Mouse (Mus musculus) limb, embryonic 15.5 days (tissue): ENCODE measurements around the gene Tmem214. TPM values are rescaled to one million over a fixed set of nuclear protein-coding genes. Genes with fewer than 3 reads are reported as not detected.

Source experiments
- ATAC-seq: fragments of 200-750 bp; cut with Nextera tagmentation; 2 replicates; pipeline ENCODE4 v1.8.0; 2017; ENCODE audit warnings: low read depth, moderate TSS enrichment; ENCODE audit not compliant: insufficient number of reproducible peaks, low FRiP score, low TSS enrichment
- H3K27ac ChIP-seq: fragments of 300-500 bp; sonication (generic); 2 replicates; pipeline ENCODE4 v1.5.1; 2015; ENCODE audit warnings: moderate library complexity, mild to moderate bottlenecking, inconsistent platforms
- H3K27me3 ChIP-seq: fragments of 300-500 bp; sonication (generic); 2 replicates; pipeline ENCODE4 v1.6.1; 2015; ENCODE audit warnings: inconsistent platforms
- H3K36me3 ChIP-seq: fragments of 300-500 bp; sonication (generic); 2 replicates; pipeline ENCODE4 v1.6.1; 2015; ENCODE audit warnings: inconsistent platforms
- H3K4me1 ChIP-seq: fragments of 300-500 bp; sonication (generic); 2 replicates; pipeline ENCODE4 v1.6.1; 2015; ENCODE audit warnings: inconsistent platforms
- H3K4me2 ChIP-seq: fragments of 300-500 bp; sonication (generic); 2 replicates; pipeline ENCODE4 v1.6.1; 2015; ENCODE audit warnings: mild to moderate bottlenecking, inconsistent platforms
- H3K4me3 ChIP-seq: fragments of 300-500 bp; sonication (generic); 2 replicates; pipeline ENCODE4 v1.5.1; 2015; ENCODE audit warnings: mild to moderate bottlenecking, inconsistent platforms
- H3K9ac ChIP-seq: fragments of 300-500 bp; sonication (generic); 2 replicates; pipeline ENCODE4 v1.6.1; 2015; ENCODE audit warnings: inconsistent platforms
- H3K9me3 ChIP-seq: fragments of 300-500 bp; sonication (generic); 2 replicates; pipeline ENCODE4 v1.6.1; 2016; ENCODE audit warnings: inconsistent platforms
- WGBS: fragments of 180-500 bp; shearing (Covaris S2); methylation state at CpG from one replicate; pipeline ENCODE4 v1.1.7; 2015; 5-methylcytosine and 5-hydroxymethylcytosine counted together
- polyA plus RNA-seq: library from polyadenylated mRNA; unstranded; fragments of >200 nt; fragmentation: Nextera tagmentation; extraction: Ambion mirVana; gene quantifications from 2 replicates; pipeline ENCODE4 v1.2.1, GENCODE M21; 2015

Tmem214 gene
- polyA plus RNA-seq, 1 experiment from 2014 or later, result 97.9 TPM

DNA sequence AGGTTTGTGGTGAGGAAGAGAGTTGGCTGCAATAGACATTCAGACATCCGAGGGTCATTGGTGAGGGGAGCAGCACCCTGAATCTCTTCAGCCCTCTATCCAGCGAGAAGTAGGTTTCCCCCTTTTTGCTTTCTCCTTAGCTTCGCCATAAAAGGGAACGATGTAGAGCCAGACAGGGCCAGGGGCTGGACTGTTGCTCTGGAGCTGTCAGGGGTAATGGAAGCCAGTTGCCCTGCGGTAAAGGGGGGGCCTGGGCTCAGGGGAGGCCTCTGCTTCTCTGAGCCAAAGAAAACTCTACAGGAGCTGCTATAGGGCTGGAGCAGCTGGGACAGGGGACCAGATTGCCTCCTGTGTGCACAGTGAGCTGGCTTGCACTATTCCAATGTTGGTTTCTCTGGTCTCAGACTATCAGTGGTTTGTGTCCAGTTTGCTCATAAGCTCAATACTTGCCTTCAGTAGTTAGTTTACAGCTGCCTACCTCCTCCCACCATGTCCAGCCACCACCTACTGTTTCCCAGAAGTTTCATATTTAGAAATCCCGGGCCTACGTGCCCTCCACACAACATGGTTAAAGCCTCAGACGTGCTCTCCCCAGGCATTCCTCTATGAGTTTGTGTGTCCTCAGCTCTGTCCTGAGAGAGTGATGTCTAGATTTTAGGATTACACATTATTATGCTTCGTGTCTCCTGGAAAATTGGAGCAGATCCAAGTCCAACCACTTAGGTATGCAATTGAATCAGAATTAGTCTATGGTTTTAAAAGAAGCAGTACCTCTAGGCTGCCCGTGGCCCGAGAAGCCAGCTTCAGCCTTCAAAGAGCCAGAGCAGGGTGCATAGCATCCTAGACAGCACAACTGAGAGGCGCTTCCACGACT is 40.9 kb downstream of the Tmem214 start:
- peak overlapping the region; percentile 78 for H3K4me2 ChIP-seq
- WGBS, result 17% methylated on average over 13 of the region's 13 CpGs
- peak overlapping the region; percentile 60 for H3K9ac ChIP-seq
- ATAC-seq, result peak; percentile 46
- H3K27ac ChIP-seq, result peak overlapping the region; percentile 97
- H3K27me3 ChIP-seq, result no peaks in the 10 kb centered on the region
- H3K36me3 ChIP-seq, result peaks cover 27% of the 10 kb centered on the region
- H3K9me3 ChIP-seq, result no peaks in the 10 kb centered on the region
- H3K4me3 ChIP-seq, result peak overlapping the region; percentile 75
- peaks cover 64% of the 10 kb centered on the region for H3K4me1 ChIP-seq

DNA sequence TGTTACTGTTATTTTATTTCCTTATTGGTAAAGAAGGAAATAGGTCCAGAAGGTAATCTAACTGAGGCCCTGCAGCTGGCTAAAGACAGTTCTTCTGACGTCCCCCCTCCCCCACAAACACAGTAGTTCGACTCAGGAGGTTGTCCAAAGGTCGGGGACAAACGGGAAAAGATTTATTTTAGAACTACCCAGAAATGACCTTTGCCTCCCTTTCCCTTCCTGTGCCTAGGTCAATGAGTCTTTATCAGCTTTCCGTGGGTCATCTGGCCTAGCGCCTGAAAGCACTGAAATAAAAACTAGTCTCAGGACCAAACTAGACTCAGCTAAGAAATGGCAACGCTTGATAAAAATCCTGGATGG is 41.5 kb downstream of the Tmem214 start:
- WGBS, result 23% methylated on average over 7 of the region's 7 CpGs
- H3K4me3 ChIP-seq, result no peak overlapping the region

GRCm38 (mm10) chr5:30909863-30910262 is 42.1 kb downstream of the Tmem214 start:
- 78% methylated on average over 7 of the region's 7 CpGs for WGBS
- Histone ChIP-seq H3K27ac (peak overlapping the region; percentile 97), H3K9ac (no peak overlapping the region), H3K27me3 (no peaks in the 10 kb centered on the region), H3K36me3 (peaks cover 15% of the 10 kb centered on the region), H3K4me1 (peaks cover 73% of the 10 kb centered on the region), H3K9me3 (no peaks in the 10 kb centered on the region), H3K4me3 (no peak overlapping the region), H3K4me2 (no peak overlapping the region)
- no peak for ATAC-seq

More for the DNA sequence above, 41.5 kb downstream of the Tmem214 start:
- no peaks in the 10 kb centered on the region for H3K27me3 ChIP-seq
- H3K27ac ChIP-seq, result peak overlapping the region; percentile 97
- H3K4me2 ChIP-seq, result peak overlapping the region; percentile 78; the same call in 1 of the 2 replicates
- ATAC-seq, result no peak
- H3K36me3 ChIP-seq, result peaks cover 20% of the 10 kb centered on the region
- H3K9me3 ChIP-seq, result no peaks in the 10 kb centered on the region
- peak overlapping the region; percentile 11; the same call in 1 of the 2 replicates for H3K9ac ChIP-seq
- H3K4me1 ChIP-seq, result peaks cover 67% of the 10 kb centered on the region

DNA sequence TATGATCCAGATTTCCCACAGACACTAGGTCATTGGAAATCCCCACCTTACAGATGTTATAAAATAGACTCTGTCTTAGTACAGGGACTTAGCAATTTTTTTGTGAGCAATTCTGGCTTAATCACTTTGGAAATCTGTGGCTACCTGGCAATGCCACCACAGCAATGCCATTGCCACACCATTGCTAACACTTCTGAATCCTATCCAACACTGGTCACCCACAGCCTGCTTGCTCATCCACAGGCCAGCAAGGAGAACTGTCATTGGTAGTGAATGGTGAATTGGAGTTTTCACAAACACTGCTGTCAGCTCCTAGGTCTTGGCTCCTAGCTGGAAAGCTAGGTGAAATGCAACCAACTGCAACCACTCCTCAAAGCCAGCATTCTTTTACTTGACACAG is 42.7 kb downstream of the Tmem214 start:
- H3K27ac ChIP-seq, result peak overlapping the region; percentile 98
- H3K27me3 ChIP-seq, result no peaks in the 10 kb centered on the region
- no peak overlapping the region for H3K4me2 ChIP-seq
- H3K4me1 ChIP-seq, result peaks cover 74% of the 10 kb centered on the region
- H3K36me3 ChIP-seq, result peaks cover 8% of the 10 kb centered on the region
- no peak overlapping the region for H3K9ac ChIP-seq
- H3K9me3 ChIP-seq, result no peaks in the 10 kb centered on the region
- no peak for ATAC-seq
- H3K4me3 ChIP-seq, result no peak overlapping the region

GRCm38 (mm10) chr5:30912156-30912555 is 44.3 kb downstream of the Tmem214 start:
- no peak for ATAC-seq
- Histone ChIP-seq H3K9me3 (no peaks in the 10 kb centered on the region), H3K4me3 (no peak overlapping the region), H3K27ac (peak overlapping the region; percentile 98), H3K4me2 (no peak overlapping the region), H3K9ac (no peak overlapping the region), H3K4me1 (peaks cover 76% of the 10 kb centered on the region), H3K36me3 (peaks cover 4% of the 10 kb centered on the region), H3K27me3 (no peaks in the 10 kb centered on the region)
- WGBS, result 38% methylated on average over 5 of the region's 5 CpGs

- no peaks in the 10 kb centered on the region for H3K27me3 ChIP-seq
- H3K9ac ChIP-seq, result peak within 1 kb of the TSS; percentile 64
- no peaks in the 10 kb centered on the region for H3K9me3 ChIP-seq
- H3K4me1 ChIP-seq, result peaks cover 86% of the 10 kb centered on the region
- ATAC-seq, result peak; percentile 83
- 11% methylated on average over 12 of the region's 13 CpGs for WGBS
- peak within 1 kb of the TSS; percentile 53 for H3K4me3 ChIP-seq
- peak within 1 kb of the TSS; percentile 98 for H3K27ac ChIP-seq
- peak within 1 kb of the TSS; percentile 89 for H3K4me2 ChIP-seq
- peaks cover 15% of the 10 kb centered on the region for H3K36me3 ChIP-seq
These were observed 45.4 kb downstream of the Tmem214 start, which contains the start of gene Emilin1 for GRCm38 (mm10) chr5:30913060-30913841. Gene Emilin1, plus strand, starts transcription at chr5:30913402.

DNA sequence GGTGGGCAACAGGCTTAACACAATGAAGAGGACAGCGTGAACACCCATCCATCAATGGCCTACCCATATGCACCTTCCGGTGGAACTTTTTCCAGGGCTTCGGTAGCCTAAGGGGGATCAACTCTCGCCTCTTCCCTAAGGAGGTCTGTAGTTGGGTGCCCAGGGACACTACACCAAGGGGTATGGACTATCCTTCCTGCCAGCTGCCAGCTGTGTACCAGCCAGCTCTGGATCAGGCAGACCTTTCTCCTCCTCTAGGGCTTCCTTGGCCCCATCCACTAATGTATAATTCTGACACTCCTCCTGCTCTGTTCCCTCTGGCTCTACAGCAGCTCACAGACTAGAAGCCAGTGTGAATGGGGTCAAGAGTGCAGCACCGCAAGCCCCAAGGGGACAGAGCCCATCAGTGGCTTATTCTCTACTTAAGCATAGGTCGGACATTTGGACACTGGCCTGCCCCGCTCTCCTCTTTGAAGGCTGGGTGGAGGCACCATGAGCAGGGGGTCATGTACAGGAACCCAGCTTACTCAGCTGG is 46.4 kb downstream of the Tmem214 start:
- Histone ChIP-seq H3K4me1 (peaks cover 86% of the 10 kb centered on the region), H3K36me3 (peaks cover 24% of the 10 kb centered on the region), H3K27ac (peak overlapping the region; percentile 98), H3K4me3 (peak overlapping the region; percentile 53), H3K4me2 (peak overlapping the region; percentile 89), H3K27me3 (no peaks in the 10 kb centered on the region), H3K9me3 (no peaks in the 10 kb centered on the region), H3K9ac (peak overlapping the region; percentile 64)
- WGBS, result 23% methylated on average over 7 of the region's 7 CpGs
- no peak for ATAC-seq

DNA sequence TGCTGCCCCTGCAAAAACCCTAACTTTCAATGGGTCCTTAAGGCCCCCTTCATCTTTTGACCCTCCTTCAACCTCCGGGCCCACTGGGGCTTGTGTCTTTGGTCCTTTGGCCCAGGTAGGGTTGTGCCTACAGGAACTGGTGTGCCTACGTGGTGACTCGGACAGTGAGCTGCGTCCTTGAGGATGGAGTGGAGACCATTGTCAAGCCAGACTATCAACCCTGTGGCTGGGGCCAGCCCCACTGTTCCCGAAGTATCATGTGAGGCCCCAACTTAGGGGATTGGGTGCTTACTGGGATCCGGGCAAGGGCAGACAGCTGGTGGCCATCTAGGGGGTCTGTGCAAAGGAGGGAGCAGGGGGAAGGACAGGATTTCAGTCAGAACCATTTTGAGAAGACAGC is 47.0 kb downstream of the Tmem214 start:
- H3K4me3 ChIP-seq, result peak overlapping the region; percentile 53
- H3K27me3 ChIP-seq, result no peaks in the 10 kb centered on the region
- H3K4me1 ChIP-seq, result peaks cover 86% of the 10 kb centered on the region
- peak overlapping the region; percentile 64 for H3K9ac ChIP-seq
- H3K9me3 ChIP-seq, result no peaks in the 10 kb centered on the region
- H3K27ac ChIP-seq, result peak overlapping the region; percentile 98
- no peak for ATAC-seq
- WGBS, result 29% methylated on average over 6 of the region's 6 CpGs
- peaks cover 31% of the 10 kb centered on the region for H3K36me3 ChIP-seq
- peak overlapping the region; percentile 89 for H3K4me2 ChIP-seq

GRCm38 (mm10) chr5:30915456-30915855 is 47.6 kb downstream of the Tmem214 start:
- H3K27me3 ChIP-seq, result no peaks in the 10 kb centered on the region
- peak overlapping the region; percentile 53 for H3K4me3 ChIP-seq
- no peak for ATAC-seq
- WGBS, result 34% methylated on average over 9 of the region's 9 CpGs
- H3K4me2 ChIP-seq, result peak overlapping the region; percentile 89
- H3K9me3 ChIP-seq, result no peaks in the 10 kb centered on the region
- H3K36me3 ChIP-seq, result peaks cover 37% of the 10 kb centered on the region
- H3K4me1 ChIP-seq, result peaks cover 90% of the 10 kb centered on the region
- peak overlapping the region; percentile 64 for H3K9ac ChIP-seq
- H3K27ac ChIP-seq, result peak overlapping the region; percentile 98

GRCm38 (mm10) chr5:30915974-30916433 is 48.2 kb downstream of the Tmem214 start:
- H3K9ac ChIP-seq, result no peak overlapping the region
- H3K27me3 ChIP-seq, result no peaks in the 10 kb centered on the region
- peak overlapping the region; percentile 89 for H3K4me2 ChIP-seq
- H3K9me3 ChIP-seq, result no peaks in the 10 kb centered on the region
- peaks cover 90% of the 10 kb centered on the region for H3K4me1 ChIP-seq
- WGBS, result 7% methylated on average over 7 of the region's 7 CpGs
- H3K27ac ChIP-seq, result peak overlapping the region; percentile 98
- peak overlapping the region; percentile 53 for H3K4me3 ChIP-seq
- H3K36me3 ChIP-seq, result peaks cover 43% of the 10 kb centered on the region
- ATAC-seq, result peak; percentile 23; the same call in 1 of the 2 replicates

DNA sequence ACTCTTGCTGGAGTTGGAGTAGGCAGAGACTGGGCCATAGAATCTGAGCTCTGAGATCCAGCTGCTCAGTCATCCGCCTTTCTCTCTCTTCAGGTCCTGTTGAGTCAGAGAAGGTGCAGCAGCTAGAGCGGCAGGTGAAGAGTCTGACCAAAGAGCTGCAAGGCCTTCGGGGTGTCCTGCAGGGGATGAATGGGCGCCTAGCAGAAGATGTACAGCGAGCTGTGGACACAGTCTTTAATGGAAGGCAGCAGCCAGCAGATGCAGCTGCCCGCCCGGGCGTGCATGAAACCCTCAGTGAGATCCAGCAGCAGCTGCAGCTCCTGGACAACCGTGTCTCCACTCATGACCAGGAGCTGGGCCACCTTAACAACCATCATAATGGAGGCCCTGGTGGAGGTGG is 49.0 kb downstream of the Tmem214 start:
- H3K36me3 ChIP-seq, result peaks cover 44% of the 10 kb centered on the region
- H3K27ac ChIP-seq, result peak overlapping the region; percentile 40
- WGBS, result 90% methylated on average over 9 of the region's 9 CpGs
- no peaks in the 10 kb centered on the region for H3K9me3 ChIP-seq
- H3K9ac ChIP-seq, result no peak overlapping the region
- no peak for ATAC-seq
- no peaks in the 10 kb centered on the region for H3K27me3 ChIP-seq
- no peak overlapping the region for H3K4me3 ChIP-seq
- peaks cover 91% of the 10 kb centered on the region for H3K4me1 ChIP-seq
- H3K4me2 ChIP-seq, result no peak overlapping the region
